Comparison of ENCODE assay signal across 8 mouse cellular contexts in genomic region chr10:83042613-83043477, GRCm38 (mm10). TPM values are rescaled to one million over a fixed set of nuclear protein-coding genes. Genes with fewer than 3 reads are reported as not detected.
DNase-seq lines count a peak whose midpoint lies in the region; ATAC-seq and TF ChIP-seq lines count a peak whose summit lies in the region.

No protein-coding gene starts in this region.

- peak overlapping the region; percentile 36; the same call in 1 of the 2 replicates for H3K9ac ChIP-seq in heart, embryonic 16.5 days (ENCODE audit: low read length)
- H3K9ac ChIP-seq in kidney, postnatal 0 days (ENCODE audit: low read depth, low read length): 0 out of 2 replicates have a peak overlapping the region, but pooled peaks have one; percentile 35
- no peak overlapping the region for H3K9ac ChIP-seq in midbrain, embryonic 14.5 days (replicated peaks; ENCODE audit: low read length)

- no peaks in the 10 kb centered on the region for H3K27me3 ChIP-seq in heart, embryonic 16.5 days (ENCODE audit: control insufficient read depth, insufficient read depth, low read length)
- no peaks in the 10 kb centered on the region for H3K27me3 ChIP-seq in kidney, postnatal 0 days (ENCODE audit: insufficient read depth, low read length)
- no peaks in the 10 kb centered on the region for H3K27me3 ChIP-seq in midbrain, embryonic 14.5 days (ENCODE audit: control insufficient read depth, insufficient read depth, low read length)

- H3K4me1 ChIP-seq in heart, embryonic 16.5 days (ENCODE audit: control insufficient read depth, insufficient read depth, low read length): peaks cover 21% of the 10 kb centered on the region
- peaks cover 30% of the 10 kb centered on the region for H3K4me1 ChIP-seq in kidney, postnatal 0 days (replicated peaks; ENCODE audit: insufficient read depth, low read length)
- peaks cover 17% of the 10 kb centered on the region for H3K4me1 ChIP-seq in midbrain, embryonic 14.5 days (ENCODE audit: control insufficient read depth, insufficient read depth, low read length)

- no peak for TF ChIP-seq CTCF in kidney, postnatal 0 days (IDR thresholded peaks at IDR 0.05; ENCODE audit: low read depth)

- no peaks in the 10 kb centered on the region for H3K9me3 ChIP-seq in heart, embryonic 16.5 days (replicated peaks; ENCODE audit: control insufficient read depth, low read length)
- H3K9me3 ChIP-seq in kidney, postnatal 0 days (replicated peaks; ENCODE audit: low read length): no peaks in the 10 kb centered on the region
- no peaks in the 10 kb centered on the region for H3K9me3 ChIP-seq in midbrain, embryonic 14.5 days (ENCODE audit: control insufficient read depth, low read length)

- no peaks in the 10 kb centered on the region for H3K36me3 ChIP-seq in heart, embryonic 16.5 days (ENCODE audit: control insufficient read depth, insufficient read depth)
- no peaks in the 10 kb centered on the region for H3K36me3 ChIP-seq in kidney, postnatal 0 days (ENCODE audit: insufficient read depth, low read length)
- H3K36me3 ChIP-seq in midbrain, embryonic 14.5 days (ENCODE audit: control insufficient read depth, insufficient read depth, low read length): no peaks in the 10 kb centered on the region

- 48% methylated on average over 10 of the region's 10 CpGs for WGBS in heart, embryonic 16.5 days
- WGBS in kidney, postnatal 0 days: 9% methylated on average over 10 of the region's 10 CpGs
- WGBS in midbrain, embryonic 14.5 days: 22% methylated on average over 10 of the region's 10 CpGs

- ATAC-seq in heart, embryonic 16.5 days (replicated peaks; ENCODE audit: extremely low read depth, insufficient read depth, low FRiP score): peak; percentile 35
- ATAC-seq in kidney, postnatal 0 days (replicated peaks; ENCODE audit: low FRiP score, low read depth): peak; percentile 90
- ATAC-seq in midbrain, embryonic 14.5 days (ENCODE audit: low FRiP score, low TSS enrichment): 0 out of 2 replicates have a peak, but pooled peaks have one; percentile 24

- H3K27ac ChIP-seq in heart, embryonic 16.5 days (ENCODE audit: low read length): peak overlapping the region; percentile 74
- H3K27ac ChIP-seq in kidney, postnatal 0 days: peak overlapping the region; percentile 91
- peak overlapping the region; percentile 52 for H3K27ac ChIP-seq in midbrain, embryonic 14.5 days (replicated peaks; ENCODE audit: low read depth, low read length)

- no peak overlapping the region for H3K4me2 ChIP-seq in heart, embryonic 16.5 days (ENCODE audit: low read depth, low read length)
- 0 out of 2 replicates have a peak overlapping the region, but pooled peaks have one; percentile 13 for H3K4me2 ChIP-seq in kidney, postnatal 0 days (ENCODE audit: low read length)
- H3K4me2 ChIP-seq in midbrain, embryonic 14.5 days (ENCODE audit: low read length): no peak overlapping the region

- H3K4me3 ChIP-seq in heart, embryonic 16.5 days (ENCODE audit: low read length): no peak overlapping the region
- no peak overlapping the region for H3K4me3 ChIP-seq in kidney, postnatal 0 days (replicated peaks; ENCODE audit: low read depth, low read length)
- no peak overlapping the region for H3K4me3 ChIP-seq in midbrain, embryonic 14.5 days (replicated peaks; ENCODE audit: low read depth, low read length)

- peak; percentile 44 for DNase-seq in ovary, postnatal 36 days (ENCODE audit: low spot score)
- no peak for DNase-seq in ovary, postnatal 10 days (ENCODE audit: low spot score)
- peak; percentile 84 for DNase-seq in kidney, postnatal 0 days (ENCODE audit: low spot score)
- peak; percentile 36 for DNase-seq in midbrain, embryonic 14.5 days
- DNase-seq in c-Kit-positive CD71-positive TER-119-positive erythroid progenitor cells, embryonic 14.5 days (ENCODE audit: low spot score): no peak
- no peak for DNase-seq in urinary bladder, adult 2 months (ENCODE audit: low spot score)
- no peak for DNase-seq in cerebellum, adult 11-12 months

RNA-seq across cellular contexts. Expression of gene Chst11, which starts 57.5 kb away (rescaled TPM):
- 2.3 and 2.6 TPM in 2 replicates for polyA plus RNA-seq in heart, embryonic 16.5 days (2015; fragmentation: Nextera tagmentation; extraction: Ambion mirVana)
- 2.7 and 2.9 TPM in 2 replicates for polyA plus RNA-seq in kidney, postnatal 0 days (2015; fragmentation: Nextera tagmentation; extraction: Ambion mirVana)
- 4.5 and 5.2 TPM in 2 replicates for polyA plus RNA-seq in midbrain, embryonic 14.5 days (2014; fragmentation: Nextera tagmentation; extraction: Ambion mirVana)
- polyA plus RNA-seq in urinary bladder, adult 2 months (2012; rRNA removed): 6.1 and 8.2 TPM in 2 replicates

Comparison
In these comparisons a context has a peak if more than half of its experiments do, and no peak if none do; other contexts are left out.
1. DNase-seq: peak in ovary, postnatal 36 days (single experiment), kidney, postnatal 0 days (single experiment) and midbrain, embryonic 14.5 days (single experiment); none in ovary, postnatal 10 days (single experiment), c-Kit-positive CD71-positive TER-119-positive erythroid progenitor cells, embryonic 14.5 days (single experiment), urinary bladder, adult 2 months (single experiment) and cerebellum, adult 11-12 months (single experiment).
2. ATAC-seq: peak in every context shown above with its lines; median percentile 90 in kidney, postnatal 0 days; 35 in heart, embryonic 16.5 days; 24 in midbrain, embryonic 14.5 days.
3. Peak in every context shown above with its lines, with median percentiles within 50 percentile points of each other: H3K27ac ChIP-seq.